Mouse (Mus musculus) CH12.LX (cell line): ENCODE measurements around the gene Macrod2.

Source experiments
- BHLHE40 ChIP-seq: IDR thresholded peaks from 2 replicates; pipeline ENCODE4 v1.6.1; 2011; ENCODE audit warnings: mild to moderate bottlenecking, low read depth, low read length, improper control_type of control experiment
- CHD2 ChIP-seq: IDR thresholded peaks from 2 replicates; pipeline ENCODE4 v1.6.1; 2011; ENCODE audit warnings: low read length, improper control_type of control experiment
- CTCF ChIP-seq, 2 experiments: IDR thresholded peaks in 1 of 2; conservative IDR thresholded peaks in 1 of 2; 2 replicates each; pipeline ENCODE4 v1.5.1; 2011 to 2012; ENCODE audit warnings: low read depth in 2 of 2, low read length in 2 of 2, improper control_type of control experiment in 1 of 2, inconsistent platforms in 1 of 2, mild to moderate bottlenecking in 1 of 2, moderate library complexity in 1 of 2
- HCFC1 ChIP-seq: IDR thresholded peaks from 2 replicates; pipeline ENCODE4 v1.6.1; 2012; ENCODE audit warnings: low read depth, mild to moderate bottlenecking, inconsistent platforms, low read length, improper control_type of control experiment
- MAFK ChIP-seq: IDR thresholded peaks from 2 replicates; pipeline ENCODE4 v1.6.1; 2011; ENCODE audit warnings: low read length, improper control_type of control experiment; ENCODE audit not compliant: insufficient replicate concordance
- SMC3 ChIP-seq: IDR thresholded peaks from 2 replicates; pipeline ENCODE4 v1.6.1; 2011; ENCODE audit warnings: low read depth, low read length, improper control_type of control experiment
- ZKSCAN1 ChIP-seq: IDR thresholded peaks from 2 replicates; pipeline ENCODE4 v1.6.1; 2012; ENCODE audit warnings: low read depth, inconsistent platforms, low read length, improper control_type of control experiment, borderline replicate concordance

GRCm38 (mm10) chr2:140670457-140670856 lies 275.3 kb downstream of the Macrod2 start:
- TF ChIP-seq CTCF (conservative IDR thresholded peaks at IDR 0.05 in 1 of 2, IDR thresholded peaks at IDR 0.05 in 1 of 2; ENCODE audit: low read depth in 2 of 2, low read length in 2 of 2) (no peak), HCFC1 (no peak), CHD2 (no peak), SMC3 (no peak), ZKSCAN1 (no peak), MAFK (no peak), BHLHE40 (no peak)
